Mouse (Mus musculus): ENCODE results near the gene Il1r2.

- TF ChIP-seq CTCF (IDR thresholded peaks at IDR 0.05; ENCODE audit: low read depth) (peak; percentile 80), EP300 (IDR thresholded peaks at IDR 0.05; ENCODE audit: low read depth) (no peak)
Measured at GRCm38 (mm10) chr1:40115271-40115670, 41.4 kb downstream of the Il1r2 start.
